Mouse (Mus musculus): ENCODE results near the gene Hist1h4n.

GRCm38 (mm10) chr13:21880735-21881134 lies 48.7 kb upstream of the Hist1h4n start:
- TF ChIP-seq CTCF (IDR thresholded peaks at IDR 0.05; ENCODE audit: low read depth, low read length) = no peak
- TF ChIP-seq TAL1 (conservative IDR thresholded peaks at IDR 0.05; ENCODE audit: low read depth, low read length) = no peak
- no peak for TF ChIP-seq POLR2AphosphoS5 (IDR thresholded peaks at IDR 0.05; ENCODE audit: insufficient replicate concordance, low read depth, low read length)
- TF ChIP-seq GATA1 (IDR thresholded peaks at IDR 0.05; ENCODE audit: borderline replicate concordance, low read length) = no peak

Measured in G1E (cell line).